Mouse (Mus musculus) left cerebral cortex, postnatal 4 days (tissue): Measurements from ENCODE around the gene Aqp3. TPM values are rescaled to one million over a fixed set of nuclear protein-coding genes. Genes with fewer than 3 reads are reported as not detected.

Experiments
- total RNA-seq, 2 experiments: library from RNA; stranded (reverse); gene quantifications; 2 replicates each; pipeline ENCODE4 v1.2.3; 2021

Aqp3 gene
- total RNA-seq, 2 experiments from 2014 or later: 0.20 TPM; not detected in 1

Other genes starting within 250 kb of the Aqp3 start
- gene B4galt1, start 244.2 kb downstream of the Aqp3 start, total RNA-seq: 1 to 10 TPM; 6.7 TPM
- not detected for gene Spink4, start 178.1 kb downstream of the Aqp3 start, total RNA-seq
- gene Bag1, start 149.9 kb downstream of the Aqp3 start, total RNA-seq: 100 to 1,000 TPM; 152 to 153 TPM
- 10 to 100 TPM; 69.7 to 70.1 TPM for gene Chmp5, start 149.8 kb downstream of the Aqp3 start, total RNA-seq
- gene Nfx1, start 127.3 kb downstream of the Aqp3 start, total RNA-seq: 10 to 100 TPM; 75.3 to 77.0 TPM
- gene Aqp7, start 50.0 kb downstream of the Aqp3 start, total RNA-seq: not detected
- 10 to 100 TPM; 83.6 to 85.6 TPM for gene Nol6, start 26.3 kb upstream of the Aqp3 start, total RNA-seq
- 100 to 1,000 TPM; 101 to 103 TPM for gene Ube2r2, start 37.6 kb upstream of the Aqp3 start, total RNA-seq
- gene Ubap2, start 177.0 kb upstream of the Aqp3 start, total RNA-seq: 10 to 100 TPM; 77.8 to 78.2 TPM
- gene Dcaf12, start 216.7 kb upstream of the Aqp3 start, total RNA-seq: 10 to 100 TPM; 56.7 to 57.5 TPM